Mouse (Mus musculus): ENCODE measurements around the gene Map3k20. TPM values are rescaled to one million over a fixed set of nuclear protein-coding genes. Genes with fewer than 3 reads are reported as not detected.

The Map3k20 gene
- total RNA-seq, 2 experiments from 2014 or later = 223 to 231 TPM

DNA sequence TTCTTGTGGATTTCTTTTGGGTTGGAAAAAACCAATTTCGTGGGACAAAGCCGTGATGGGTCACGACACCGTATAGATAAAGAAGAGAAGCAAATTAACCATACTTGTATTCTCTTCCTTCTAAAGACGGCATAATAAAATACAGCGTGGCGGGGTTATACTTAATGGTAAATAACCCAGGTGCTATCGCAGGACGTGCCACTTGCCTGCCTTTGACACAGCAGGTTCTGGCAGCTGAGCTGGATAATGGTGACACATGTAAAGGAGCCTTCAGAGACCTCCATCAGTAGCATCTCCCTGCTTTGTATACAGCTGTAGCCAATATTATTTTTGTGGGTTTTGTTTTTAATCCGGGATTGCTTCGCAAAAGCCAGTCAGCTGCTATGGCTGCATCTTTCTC is 141.9 kb downstream of the Map3k20 start:
- DNase-seq = no peak

DNA sequence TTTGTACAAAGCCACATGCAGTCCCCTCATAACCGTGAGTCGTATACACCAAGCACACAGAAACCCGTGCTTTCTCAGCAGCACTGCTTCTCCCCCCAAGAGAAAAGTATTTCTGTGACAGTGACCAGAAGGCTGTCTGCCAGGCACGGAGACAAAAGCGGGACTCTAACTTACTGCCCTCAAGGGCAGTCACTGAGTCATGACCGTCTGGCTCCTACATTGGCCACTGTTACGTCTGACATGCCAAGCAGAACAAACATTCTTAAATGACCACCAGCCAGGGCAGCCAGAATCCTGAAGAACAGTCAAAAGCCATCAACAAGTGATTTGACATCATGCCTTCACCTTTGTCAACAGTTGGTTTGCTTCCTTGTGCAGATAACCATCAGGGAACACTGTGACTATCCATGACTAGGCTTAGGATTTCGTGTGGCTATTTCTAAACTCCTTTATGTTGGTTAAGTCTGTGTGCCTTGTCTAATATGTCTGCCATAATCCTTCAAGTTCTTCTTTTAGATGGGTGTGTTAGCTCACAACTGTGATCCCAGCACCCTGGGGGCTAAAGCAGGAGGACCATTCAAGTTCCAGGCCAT is 153.6 kb downstream of the Map3k20 start:
- DNase-seq = no peak

DNA sequence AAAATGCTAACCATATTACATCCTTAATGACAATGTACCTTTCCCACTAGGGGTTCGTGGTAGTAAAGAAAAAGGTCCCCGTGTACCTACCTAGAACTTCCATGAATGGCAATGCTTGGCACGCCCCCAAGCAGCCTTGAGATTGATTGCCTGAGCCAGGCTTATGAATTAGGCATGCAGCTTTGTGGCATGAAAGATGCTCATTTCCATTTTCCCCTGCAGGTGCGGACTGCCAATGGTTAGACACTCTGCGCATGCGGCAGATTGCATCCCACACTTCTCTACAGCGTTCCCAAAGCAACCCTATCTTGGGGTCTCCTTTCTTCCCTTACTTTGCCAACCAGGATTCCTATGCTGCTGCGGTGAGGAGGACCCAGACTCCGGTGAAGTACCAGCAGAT is 155.6 kb downstream of the Map3k20 start:
- DNase-seq = no peak

DNA sequence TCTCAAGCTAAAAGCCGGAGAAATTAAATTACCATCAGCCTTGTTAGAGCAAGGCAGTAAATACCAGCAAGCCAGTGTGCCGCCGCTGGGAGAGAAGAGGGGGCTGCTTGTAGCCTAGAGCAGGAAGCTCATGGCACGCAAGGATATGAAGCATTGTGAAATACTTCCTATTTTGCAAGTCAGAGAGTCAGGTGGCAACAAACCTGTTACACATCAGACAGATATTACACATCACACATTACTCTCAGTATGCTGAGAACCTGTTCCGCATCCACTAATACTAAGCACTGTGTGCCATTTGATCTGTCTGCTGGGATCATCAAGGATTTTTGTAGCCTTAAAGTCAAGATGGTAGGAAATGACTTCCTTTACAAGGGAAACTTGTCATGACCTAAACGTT is 157.4 kb downstream of the Map3k20 start:
- DNase-seq = no peak

DNA sequence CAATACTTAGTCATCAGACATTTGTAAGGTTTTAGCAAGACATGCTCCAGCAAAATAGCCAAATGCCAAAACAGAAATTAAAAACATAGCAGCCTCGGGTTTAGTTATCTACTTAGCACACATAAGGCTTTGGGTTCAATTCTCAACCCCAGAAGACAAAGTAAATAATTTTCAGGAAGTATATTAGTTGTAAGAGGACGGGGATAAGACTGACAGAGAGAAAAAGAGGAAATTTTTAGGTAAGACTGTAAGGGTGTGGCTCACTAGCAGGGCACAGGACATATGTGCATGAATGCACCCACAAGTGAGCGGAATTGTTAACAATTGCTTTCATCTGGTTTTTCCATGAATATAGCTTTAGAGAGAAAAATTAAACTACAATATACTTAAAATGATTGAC is 158.5 kb downstream of the Map3k20 start:
- DNase-seq = no peak

DNA sequence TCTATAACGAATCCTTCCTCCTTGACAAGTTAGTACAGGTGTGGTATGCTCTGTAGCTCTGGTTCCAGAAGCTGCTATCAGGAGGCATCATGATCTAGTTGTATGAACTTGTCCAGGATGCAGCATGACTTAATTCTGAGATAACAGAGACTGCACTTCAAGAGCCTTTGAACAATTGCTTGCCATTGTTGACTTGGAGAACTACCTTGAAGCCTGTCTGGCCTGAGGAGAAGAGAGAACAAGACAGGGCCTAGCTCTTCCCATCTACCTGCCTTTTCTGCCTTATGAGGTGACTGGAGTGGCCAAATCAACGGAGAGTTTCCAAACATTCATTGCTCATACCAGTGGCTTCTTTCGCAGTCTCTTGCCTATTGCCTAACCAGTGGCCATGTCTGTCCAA is 160.7 kb downstream of the Map3k20 start:
- DNase-seq = no peak

DNA sequence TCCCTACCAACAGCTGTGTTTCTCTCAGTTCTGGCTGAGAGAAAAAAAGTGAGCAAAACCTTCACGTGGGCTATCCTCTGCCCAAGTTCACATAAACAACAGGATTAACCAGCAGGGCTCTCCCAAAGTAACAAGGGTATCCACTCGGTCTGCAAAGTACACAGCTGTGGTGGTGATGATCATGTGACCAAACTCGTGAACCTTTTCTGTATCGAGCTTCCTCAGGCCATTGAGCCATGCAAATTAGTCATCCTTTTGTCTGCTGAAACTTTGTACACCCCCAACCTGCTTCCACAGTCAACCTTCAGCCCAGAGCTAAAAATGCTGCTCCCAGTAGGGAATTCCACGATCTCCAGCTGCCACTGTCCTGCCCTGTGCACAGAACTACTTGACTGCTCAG is 161.2 kb downstream of the Map3k20 start:
- no peak for DNase-seq

DNA sequence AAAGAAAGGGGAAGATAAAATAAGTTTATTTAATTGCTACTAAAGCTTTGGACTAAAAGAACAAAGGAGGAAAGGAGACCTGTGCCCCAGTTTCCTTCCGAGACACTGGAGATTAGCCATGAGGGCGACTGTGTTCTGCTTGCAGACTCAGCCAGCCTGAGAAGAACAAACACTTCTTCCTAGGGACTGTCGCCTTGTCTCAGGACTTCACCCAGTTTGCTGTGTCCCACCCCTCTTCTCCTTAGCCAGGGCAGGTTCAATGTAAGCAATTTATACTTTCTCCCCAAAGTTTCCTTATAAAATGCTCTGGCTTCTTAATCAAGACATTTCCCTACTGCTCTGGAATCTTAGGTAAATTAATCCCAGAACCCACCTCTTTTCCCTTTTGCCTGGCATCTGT is 168.1 kb downstream of the Map3k20 start:
- DNase-seq = no peak

DNA sequence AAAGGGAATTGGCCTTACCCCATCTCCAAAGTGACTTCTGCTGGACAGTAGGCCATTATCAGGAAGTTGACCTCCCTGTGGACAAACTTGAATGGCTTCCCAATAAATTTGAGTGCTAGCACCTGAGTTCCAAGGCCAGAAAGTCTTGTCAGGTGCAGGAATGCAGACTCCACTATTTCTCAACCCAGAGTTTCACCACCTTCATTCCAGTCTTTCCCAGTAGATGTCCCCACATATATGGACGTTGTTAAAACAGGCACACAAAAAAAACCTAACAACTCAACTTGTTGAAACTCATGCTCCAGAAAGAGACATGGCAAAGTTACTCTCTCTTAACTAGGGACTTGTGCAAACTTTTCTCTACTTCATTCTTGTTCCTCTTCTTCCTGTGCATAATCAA is 170.8 kb downstream of the Map3k20 start:
- DNase-seq = no peak

DNA sequence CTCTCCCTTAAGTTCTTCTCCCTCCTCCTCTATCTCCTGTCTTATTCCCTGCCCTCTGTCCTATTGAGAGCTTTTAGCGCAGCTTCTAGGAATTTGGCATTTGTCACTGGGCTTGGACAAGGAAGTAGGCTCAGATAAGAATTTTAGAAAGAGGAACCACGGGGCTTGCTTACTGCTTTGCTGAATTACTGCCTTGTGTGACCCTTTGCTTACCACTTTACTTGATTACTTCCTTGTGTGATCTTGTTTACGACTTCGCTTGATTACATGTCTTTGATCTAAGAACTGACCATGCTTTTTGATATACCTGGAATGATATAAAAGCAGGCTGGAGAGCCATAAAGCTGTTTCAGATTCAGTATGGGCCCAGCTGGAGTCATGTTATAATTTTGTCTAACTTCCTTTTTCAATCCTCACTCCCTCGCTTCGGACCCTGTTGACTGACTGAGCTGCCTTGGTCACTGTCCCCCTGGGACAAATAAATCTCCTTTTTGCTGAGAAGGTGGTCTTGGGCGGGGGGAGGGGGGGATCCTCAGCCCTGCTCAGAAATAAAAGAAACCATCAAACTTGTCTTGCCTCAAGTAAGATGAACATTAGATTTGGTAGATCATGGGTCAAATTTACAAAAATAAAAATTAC is 179.1 kb downstream of the Map3k20 start:
- DNase-seq = no peak

DNA sequence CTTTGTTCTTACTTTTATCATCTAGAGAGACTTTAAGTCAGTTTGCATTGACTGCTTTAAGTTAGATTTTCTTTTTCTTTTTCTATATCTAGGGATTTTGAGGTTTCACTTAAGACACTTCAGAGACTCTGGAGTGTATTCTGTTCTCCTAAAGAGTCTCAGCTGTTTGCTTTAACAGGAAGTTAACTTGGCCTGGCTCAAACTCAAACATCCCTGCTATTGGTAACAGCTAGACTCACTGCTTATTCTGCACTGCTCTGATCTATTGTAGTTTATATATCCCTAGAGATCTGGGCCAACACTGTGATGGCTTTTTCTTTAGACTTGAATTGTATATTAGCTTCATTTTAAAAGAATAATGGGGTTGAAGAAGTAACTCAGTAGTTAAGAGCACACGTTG is 182.2 kb downstream of the Map3k20 start:
- no peak for DNase-seq

DNA sequence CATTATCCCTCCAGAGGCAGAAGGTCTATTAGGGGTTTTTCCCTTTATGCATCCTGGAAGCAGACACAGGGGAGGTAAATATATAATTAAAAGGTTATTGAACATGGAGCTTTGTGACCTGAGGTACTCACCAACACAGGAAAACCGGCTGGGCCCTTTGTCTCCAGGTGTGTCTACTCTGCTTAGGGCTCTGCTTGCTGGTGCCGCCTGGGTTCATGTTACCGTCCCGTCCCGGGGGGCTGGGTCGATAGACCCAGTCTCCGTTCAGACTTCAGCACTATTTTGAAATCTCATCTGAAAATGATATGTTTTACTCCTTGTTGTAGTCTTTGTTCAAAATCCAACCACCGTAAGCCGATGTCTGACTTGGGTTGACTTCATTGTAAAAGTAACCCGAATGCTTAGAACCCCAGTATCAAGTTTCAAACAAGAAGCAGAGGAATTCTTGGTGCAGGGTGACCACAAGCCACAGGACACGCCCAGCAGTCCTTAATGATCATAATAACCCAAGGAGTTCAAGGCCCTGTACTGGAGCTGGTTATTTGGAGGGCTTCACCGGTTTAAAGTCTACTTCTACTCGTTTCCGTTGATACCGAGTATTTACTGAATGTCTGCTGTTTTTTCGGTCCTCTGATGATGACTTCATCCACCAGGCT is 186.1 kb downstream of the Map3k20 start:
- no peak for DNase-seq

DNA sequence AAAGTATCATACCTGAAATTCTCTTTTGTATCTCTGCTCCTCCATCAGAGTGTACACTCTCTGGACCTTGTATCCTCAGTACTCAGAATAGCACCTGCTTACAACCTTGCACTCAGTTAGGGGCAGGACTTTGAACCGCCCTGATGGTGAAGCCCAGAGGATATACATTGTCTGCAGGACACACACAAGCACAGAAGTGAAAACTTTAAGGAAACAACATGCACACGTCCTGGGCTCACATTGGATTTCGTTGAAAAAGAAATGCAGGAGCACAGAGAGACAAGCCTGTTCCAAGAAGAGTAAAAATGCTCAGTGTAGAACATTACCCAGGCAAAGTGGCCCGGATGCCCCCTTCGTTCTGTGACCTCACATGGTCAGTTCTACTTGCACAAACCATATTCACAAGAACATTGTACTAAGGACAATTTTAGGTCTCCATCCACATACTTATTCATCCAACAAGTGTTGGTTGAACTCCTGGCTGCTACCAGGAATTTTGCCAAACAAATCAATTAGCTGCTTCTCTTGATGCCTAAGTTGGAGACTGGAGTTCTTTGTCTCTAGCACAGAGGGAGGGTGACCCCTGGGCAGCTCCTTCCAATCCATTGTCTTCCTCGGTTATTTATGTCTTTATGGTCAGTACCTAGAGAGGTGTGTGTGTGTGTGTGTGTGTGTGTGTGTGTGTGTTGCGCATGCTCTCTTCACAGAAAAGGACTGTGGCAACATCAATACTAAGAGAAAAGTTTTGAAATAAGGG is 189.3 kb downstream of the Map3k20 start:
- no peak for DNase-seq

DNA sequence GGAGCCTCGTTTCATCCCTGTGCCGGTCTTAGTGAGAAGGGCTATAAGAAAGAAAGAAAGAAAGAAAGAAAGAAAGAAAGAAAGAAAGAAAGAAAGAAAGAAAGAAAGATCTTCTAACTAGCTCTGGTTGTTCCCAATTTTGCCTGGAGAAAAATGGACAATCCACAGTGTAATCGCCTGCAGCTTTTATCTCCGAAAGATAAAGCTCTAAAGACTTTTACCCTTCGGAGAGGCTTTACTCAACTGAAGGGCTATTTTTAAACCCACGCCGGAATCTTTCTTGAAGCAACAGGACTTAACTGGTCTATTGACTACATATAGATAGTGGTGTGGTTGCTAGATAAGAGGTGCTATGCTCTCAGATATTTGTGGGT is 190.0 kb downstream of the Map3k20 start:
- no peak for DNase-seq

DNA sequence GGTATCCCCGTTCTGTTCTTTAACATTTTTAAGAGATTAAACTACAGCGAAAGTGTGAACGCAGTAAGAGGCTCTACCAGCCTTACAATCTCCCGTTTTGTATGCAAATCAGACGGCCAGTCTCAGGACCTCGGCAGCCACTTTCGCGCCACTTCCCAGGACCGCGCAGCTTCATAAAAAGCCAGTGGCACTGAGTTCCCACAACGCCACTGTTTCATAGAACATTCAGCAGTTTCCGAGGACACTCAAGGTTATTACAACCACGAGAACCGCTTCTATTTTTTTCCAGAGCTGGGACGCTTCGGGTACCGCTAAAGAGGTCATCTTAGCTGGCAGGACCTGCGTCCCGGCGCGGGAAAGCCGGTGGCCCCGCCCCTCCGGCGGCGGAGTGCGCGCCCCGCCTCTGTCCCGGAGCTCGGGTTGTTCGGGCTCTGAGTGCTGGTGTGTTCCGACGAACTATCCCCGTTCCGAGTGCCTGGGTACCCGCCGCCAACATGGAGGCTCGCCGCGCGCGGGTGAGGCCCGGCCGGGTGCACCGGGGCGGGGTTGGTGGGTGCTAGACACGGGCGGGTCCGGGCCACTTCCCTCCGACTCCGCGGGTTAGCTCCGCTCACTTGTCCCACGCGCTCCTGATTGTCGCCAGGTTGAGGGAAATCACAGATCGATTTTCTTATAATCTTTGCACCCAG is 190.5 kb downstream of the Map3k20 start, which contains the start of gene Cdca7:
Gene Cdca7 (plus strand): TSS at position 363 of the 689 bp plus-strand sequence.
- peak; percentile 81 for DNase-seq

DNA sequence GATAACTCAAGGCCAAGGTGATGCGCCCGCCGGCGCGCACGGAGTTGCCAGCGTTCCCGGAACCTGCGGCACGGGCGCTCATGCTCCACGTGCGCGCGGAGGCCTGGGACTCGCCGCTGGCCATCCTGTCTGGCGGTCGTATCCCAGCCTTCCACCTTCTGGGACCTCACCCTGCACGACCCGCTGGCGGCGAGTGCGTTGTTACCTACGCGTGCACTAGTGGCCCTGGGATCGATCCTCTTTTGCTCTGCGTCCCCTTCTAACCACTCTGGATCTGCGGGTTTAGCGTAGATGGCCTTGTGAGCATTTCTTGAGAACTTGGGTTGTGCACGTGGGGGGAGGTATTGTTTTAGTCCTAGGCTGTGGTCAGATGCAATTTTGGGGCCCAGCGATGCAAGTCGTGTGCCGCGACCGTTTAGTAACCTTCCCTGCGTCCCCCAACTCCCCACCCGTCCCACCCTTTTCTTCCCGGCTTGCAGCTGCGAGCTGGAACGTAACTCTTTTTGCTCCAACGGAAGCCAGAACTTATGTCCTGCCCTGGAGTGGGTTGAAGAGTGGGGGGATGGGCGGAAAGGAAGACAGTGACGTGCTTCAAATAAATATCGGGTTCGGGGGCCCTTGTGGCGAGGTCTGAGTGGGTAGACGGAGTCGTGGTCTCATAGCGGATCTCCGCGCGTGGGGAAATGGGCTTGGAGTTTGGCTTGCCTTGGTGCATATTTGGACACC is 191.2 kb downstream of the Map3k20 start:
- peak; percentile 51 for DNase-seq

DNA sequence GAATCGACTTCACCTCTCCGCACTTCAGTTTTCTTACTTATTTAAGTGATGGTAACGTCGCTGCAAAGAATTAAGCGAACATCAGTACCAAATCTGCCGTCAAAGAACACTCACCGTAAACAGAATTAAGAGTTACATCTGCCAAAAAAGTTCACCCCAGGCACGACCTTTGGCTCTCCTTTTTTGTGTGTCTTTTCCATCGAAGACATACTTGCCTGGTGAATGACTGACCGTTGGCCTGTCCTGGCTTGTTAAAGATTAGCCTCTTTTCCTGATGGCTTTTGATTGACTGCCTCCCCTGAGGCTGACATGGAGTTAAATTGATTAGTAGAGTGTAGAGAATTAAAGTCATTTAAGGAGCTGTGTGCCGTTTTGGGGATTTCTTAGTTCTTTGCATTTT is 191.8 kb downstream of the Map3k20 start:
- no peak for DNase-seq

DNA sequence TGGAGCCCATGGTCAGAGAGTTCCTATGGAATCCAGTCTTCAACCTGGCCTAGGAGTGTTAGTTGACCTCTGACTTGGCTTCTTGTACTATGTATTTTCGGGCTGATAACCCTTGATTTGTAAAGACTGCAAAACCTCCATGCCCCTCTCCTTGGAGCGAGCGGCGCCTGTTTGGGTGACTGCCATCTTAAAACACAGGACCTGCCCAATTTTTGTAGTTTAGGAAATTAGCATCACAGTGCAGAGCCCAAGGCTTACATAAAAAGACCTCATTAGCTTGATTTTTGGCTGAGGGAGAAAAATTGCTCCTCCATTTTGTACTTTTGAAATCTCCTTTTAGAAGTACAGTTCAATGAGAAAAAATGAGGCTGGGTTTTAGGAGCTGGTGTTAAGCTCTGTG is 192.7 kb downstream of the Map3k20 start:
- DNase-seq = no peak

DNA sequence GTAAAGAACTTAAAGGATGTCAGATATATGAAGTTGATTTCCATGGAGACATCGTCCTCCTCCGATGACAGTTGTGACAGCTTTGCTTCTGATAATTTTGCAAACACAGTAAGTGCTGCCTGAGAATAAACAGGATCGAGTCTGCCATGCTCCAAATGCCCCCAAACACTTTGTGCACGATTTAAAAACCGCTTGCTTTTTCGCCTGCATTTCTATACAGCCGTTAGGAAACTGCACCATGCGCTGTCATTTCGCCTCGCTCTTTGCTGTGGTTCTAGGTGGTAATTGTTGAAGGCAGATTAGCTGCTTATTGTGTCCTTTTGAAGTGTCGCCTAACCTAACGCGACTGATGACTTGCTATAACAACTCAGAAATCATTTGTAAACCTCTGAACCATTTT is 193.5 kb downstream of the Map3k20 start:
- DNase-seq = no peak

DNA sequence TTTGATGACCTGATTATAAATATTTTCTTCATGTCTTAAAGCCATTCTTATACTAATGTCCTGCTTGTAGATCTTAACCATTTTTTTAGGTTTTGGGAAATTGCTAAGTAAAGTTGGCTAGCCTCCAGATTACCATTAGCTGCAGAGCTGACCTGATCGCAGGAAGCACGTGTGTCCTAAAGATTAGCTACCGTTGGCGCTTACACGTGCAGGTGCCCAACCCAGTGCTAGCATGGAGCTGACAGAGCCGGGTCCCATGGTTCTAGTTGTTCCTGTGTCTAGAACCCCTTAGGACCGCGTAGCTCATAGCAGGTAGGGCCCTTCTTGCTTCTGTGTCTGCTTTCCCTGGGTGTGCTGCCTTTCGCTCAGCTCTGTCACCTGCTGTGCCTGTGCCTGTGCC is 194.4 kb downstream of the Map3k20 start:
- no peak for DNase-seq

DNA sequence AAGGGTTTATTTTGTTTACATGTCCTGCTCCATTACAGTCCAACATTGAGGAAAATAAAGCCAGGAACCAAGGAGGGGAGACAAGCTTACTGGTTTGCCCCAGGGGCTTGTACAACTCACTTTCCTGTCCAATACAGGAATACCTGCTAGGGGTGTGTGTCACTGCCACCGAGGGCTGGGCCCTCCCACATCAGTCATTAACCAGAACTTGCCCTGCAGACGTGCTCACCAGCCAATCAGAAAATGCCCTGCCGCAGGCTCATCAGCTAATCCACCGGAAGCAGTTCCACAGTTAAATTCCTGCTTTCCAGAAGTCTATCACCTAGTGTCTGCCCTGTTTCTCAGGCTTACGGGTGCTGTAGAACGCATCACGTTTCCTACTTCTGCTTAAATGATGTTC is 206.2 kb downstream of the Map3k20 start:
- DNase-seq = no peak

All from heart, postnatal 4 days (tissue).